29 mouse cellular contexts compared by ENCODE assay signal in genomic region chr1:18307545-18308473, GRCm38 (mm10). TPM values are rescaled to one million over a fixed set of nuclear protein-coding genes. Genes with fewer than 3 reads are reported as not detected.
DNase-seq lines count a peak whose midpoint lies in the region; ATAC-seq and TF ChIP-seq lines count a peak whose summit lies in the region.
"Had no signal": no experiment of that assay in that cellular context is flagged by ENCODE, and none has a peak within 500 bp of the region (broad histone marks: within the 10 kb centered on the region; RNA-seq: fewer than 3 reads in every experiment).

No protein-coding gene starts in this region.

- intact Hi-C loops in left cerebral cortex, adult 2 months (cut with DNase I), result no loop called here

- no peaks in the 10 kb centered on the region for H3K27me3 ChIP-seq in hindbrain, embryonic 12.5 days
- H3K27me3 ChIP-seq in hindbrain, embryonic 10.5 days (ENCODE audit: insufficient read depth, poor library complexity, severe bottlenecking), result no peaks in the 10 kb centered on the region
- no peaks in the 10 kb centered on the region for H3K27me3 ChIP-seq in hindbrain, embryonic 14.5 days (ENCODE audit: control insufficient read depth, insufficient read depth, low read length)
- no peaks in the 10 kb centered on the region for H3K27me3 ChIP-seq in midbrain, postnatal 0 days (ENCODE audit: insufficient read depth, low read length)
- no peaks in the 10 kb centered on the region for H3K27me3 ChIP-seq in intestine, postnatal 0 days (replicated peaks; ENCODE audit: control insufficient read depth, insufficient read depth, low read length)
- H3K27me3 ChIP-seq: heart, embryonic 13.5 days; liver, embryonic 15.5 days; lung, embryonic 15.5 days; megakaryocyte, embryonic 14.5 days; neural tube, embryonic 13.5 days had no signal

- no peak overlapping the region for H3K27ac ChIP-seq in hindbrain, embryonic 12.5 days
- no peak overlapping the region for H3K27ac ChIP-seq in hindbrain, embryonic 10.5 days
- H3K27ac ChIP-seq in hindbrain, embryonic 14.5 days, result no peak overlapping the region
- no peak overlapping the region for H3K27ac ChIP-seq in midbrain, postnatal 0 days (ENCODE audit: low read depth, low read length)
- H3K27ac ChIP-seq in intestine, postnatal 0 days (ENCODE audit: low read depth, low read length), result no peak overlapping the region
- no peak overlapping the region for H3K27ac ChIP-seq in left cerebral cortex, adult 2 months
- H3K27ac ChIP-seq: heart, adult 2 months; heart, embryonic 13.5 days; limb, embryonic 10.5 days; liver, embryonic 15.5 days; lung, embryonic 15.5 days; neural tube, embryonic 13.5 days had no signal

- no peak overlapping the region for H3K9ac ChIP-seq in hindbrain, embryonic 12.5 days
- no peak overlapping the region for H3K9ac ChIP-seq in hindbrain, embryonic 14.5 days
- no peak overlapping the region for H3K9ac ChIP-seq in midbrain, postnatal 0 days (replicated peaks; ENCODE audit: low read length, poor library complexity, severe bottlenecking)
- H3K9ac ChIP-seq in intestine, postnatal 0 days (ENCODE audit: low read depth, low read length), result no peak overlapping the region
- H3K9ac ChIP-seq: heart, embryonic 13.5 days; liver, embryonic 15.5 days; lung, embryonic 15.5 days; neural tube, embryonic 13.5 days had no signal

- DNase-seq in hindbrain, embryonic 10.5 days (ENCODE audit: low spot score), result no peak
- DNase-seq in brain, embryonic 18.5 days (ENCODE audit: low read depth, low spot score), result peak; percentile 68
- DNase-seq in hindbrain, embryonic 14.5 days (ENCODE audit: low spot score), result no peak
- DNase-seq in midbrain, postnatal 0 days (ENCODE audit: low spot score), result peak; percentile 5
- no peak for DNase-seq in left cerebral cortex, adult 2 months (ENCODE audit: extremely low spot score in 1 of 2, low spot score in 2 of 2)
- DNase-seq: adrenal gland, adult 8-10 months; cerebellum, adult 8-10 months; cerebellum, postnatal 36 days; gastrocnemius, postnatal 25 days; heart, adult 2 months; heart, postnatal 14 days; kidney, adult 18-20 months; kidney, postnatal 4 days; liver; lung, postnatal 36 days; thymus, adult 18-20 months had no signal

- no peaks in the 10 kb centered on the region for H3K9me3 ChIP-seq in hindbrain, embryonic 12.5 days (replicated peaks)
- no peaks in the 10 kb centered on the region for H3K9me3 ChIP-seq in hindbrain, embryonic 10.5 days
- H3K9me3 ChIP-seq in hindbrain, embryonic 14.5 days (ENCODE audit: control insufficient read depth, low read length), result no peaks in the 10 kb centered on the region
- no peaks in the 10 kb centered on the region for H3K9me3 ChIP-seq in midbrain, postnatal 0 days (ENCODE audit: low read length)
- H3K9me3 ChIP-seq in intestine, postnatal 0 days (ENCODE audit: control insufficient read depth), result no peaks in the 10 kb centered on the region
- H3K9me3 ChIP-seq: heart, embryonic 13.5 days; limb, embryonic 10.5 days; liver, embryonic 15.5 days; lung, embryonic 15.5 days; megakaryocyte, embryonic 14.5 days; neural tube, embryonic 13.5 days had no signal

- H3K36me3 ChIP-seq in hindbrain, embryonic 12.5 days, result no peaks in the 10 kb centered on the region
- no peaks in the 10 kb centered on the region for H3K36me3 ChIP-seq in hindbrain, embryonic 10.5 days
- H3K36me3 ChIP-seq in hindbrain, embryonic 14.5 days (replicated peaks; ENCODE audit: control insufficient read depth, insufficient read depth), result no peaks in the 10 kb centered on the region
- H3K36me3 ChIP-seq in midbrain, postnatal 0 days (ENCODE audit: insufficient read depth, low read length), result no peaks in the 10 kb centered on the region
- no peaks in the 10 kb centered on the region for H3K36me3 ChIP-seq in intestine, postnatal 0 days (ENCODE audit: control insufficient read depth, insufficient read depth)
- H3K36me3 ChIP-seq: heart, embryonic 13.5 days; limb, embryonic 10.5 days; liver, embryonic 15.5 days; lung, embryonic 15.5 days; neural tube, embryonic 13.5 days had no signal

- ATAC-seq in hindbrain, embryonic 12.5 days (ENCODE audit: low FRiP score), result peak; percentile 86
- peak; percentile 73 for ATAC-seq in hindbrain, embryonic 14.5 days (ENCODE audit: low FRiP score)
- ATAC-seq in midbrain, postnatal 0 days (ENCODE audit: low FRiP score), result peak; percentile 81
- ATAC-seq in intestine, postnatal 0 days, result no peak

- no peaks in the 10 kb centered on the region for H3K4me1 ChIP-seq in hindbrain, embryonic 12.5 days
- no peaks in the 10 kb centered on the region for H3K4me1 ChIP-seq in hindbrain, embryonic 10.5 days (replicated peaks)
- H3K4me1 ChIP-seq in hindbrain, embryonic 14.5 days (replicated peaks; ENCODE audit: control insufficient read depth, insufficient read depth, low read length), result no peaks in the 10 kb centered on the region
- no peaks in the 10 kb centered on the region for H3K4me1 ChIP-seq in midbrain, postnatal 0 days (ENCODE audit: insufficient read depth, low read length)
- H3K4me1 ChIP-seq in intestine, postnatal 0 days (replicated peaks; ENCODE audit: control insufficient read depth, insufficient read depth, low read length), result no peaks in the 10 kb centered on the region
- H3K4me1 ChIP-seq: heart, embryonic 13.5 days; limb, embryonic 10.5 days; liver, embryonic 15.5 days; lung, embryonic 15.5 days; megakaryocyte, embryonic 14.5 days; neural tube, embryonic 13.5 days had no signal

- no peak overlapping the region for H3K4me3 ChIP-seq in hindbrain, embryonic 12.5 days
- H3K4me3 ChIP-seq in hindbrain, embryonic 10.5 days, result no peak overlapping the region
- no peak overlapping the region for H3K4me3 ChIP-seq in hindbrain, embryonic 14.5 days (replicated peaks; ENCODE audit: low read length)
- no peak overlapping the region for H3K4me3 ChIP-seq in midbrain, postnatal 0 days (ENCODE audit: low read depth, low read length)
- no peak overlapping the region for H3K4me3 ChIP-seq in intestine, postnatal 0 days (ENCODE audit: low read depth, low read length)
- H3K4me3 ChIP-seq in left cerebral cortex, adult 2 months, result no peak overlapping the region
- H3K4me3 ChIP-seq: heart, adult 2 months; heart, embryonic 13.5 days; limb, embryonic 10.5 days; liver, embryonic 15.5 days; lung, embryonic 15.5 days; megakaryocyte, embryonic 14.5 days; neural tube, embryonic 13.5 days had no signal

- 76% methylated on average over 12 of the region's 12 CpGs for WGBS in hindbrain, embryonic 12.5 days
- WGBS in hindbrain, embryonic 10.5 days, result 83% methylated on average over 12 of the region's 12 CpGs
- WGBS in hindbrain, embryonic 14.5 days, result 65% methylated on average over 12 of the region's 12 CpGs
- 66% methylated on average over 12 of the region's 12 CpGs for WGBS in midbrain, postnatal 0 days
- 84% methylated on average over 12 of the region's 12 CpGs for WGBS in intestine, postnatal 0 days

- H3K4me2 ChIP-seq in hindbrain, embryonic 12.5 days (replicated peaks), result no peak overlapping the region
- H3K4me2 ChIP-seq in hindbrain, embryonic 14.5 days (replicated peaks), result no peak overlapping the region
- no peak overlapping the region for H3K4me2 ChIP-seq in midbrain, postnatal 0 days (ENCODE audit: low read depth, low read length, poor library complexity, severe bottlenecking)
- H3K4me2 ChIP-seq in intestine, postnatal 0 days (replicated peaks; ENCODE audit: low read depth), result no peak overlapping the region
- H3K4me2 ChIP-seq: heart, embryonic 13.5 days; liver, embryonic 15.5 days; lung, embryonic 15.5 days; neural tube, embryonic 13.5 days had no signal

- TF ChIP-seq CTCF in midbrain, postnatal 0 days (IDR thresholded peaks at IDR 0.05), result no peak
- no peak for TF ChIP-seq CTCF in intestine, postnatal 0 days (IDR thresholded peaks at IDR 0.05; ENCODE audit: low read depth)
- no peak for TF ChIP-seq CTCF in left cerebral cortex, adult 2 months (IDR thresholded peaks at IDR 0.05)

RNA-seq across cellular contexts. Expression of gene Defb41, which starts 42.9 kb away (rescaled TPM):
- not detected in 2 replicates for polyA plus RNA-seq in hindbrain, embryonic 12.5 days (2016; fragmentation: Nextera tagmentation; extraction: Ambion mirVana)
- polyA plus RNA-seq in hindbrain, embryonic 10.5 days (2016; fragmentation: Nextera tagmentation; extraction: Ambion mirVana), result not detected in 2 replicates
- not detected in 2 replicates for polyA plus RNA-seq in hindbrain, embryonic 14.5 days (2014; fragmentation: Nextera tagmentation; extraction: Ambion mirVana)
- not detected in 2 replicates for total RNA-seq in midbrain, postnatal 0 days (2014; rRNA removed)
- polyA plus RNA-seq in midbrain, postnatal 0 days (2015; fragmentation: Nextera tagmentation; extraction: Ambion mirVana), result not detected in 2 replicates
- not detected in 2 replicates for polyA plus RNA-seq in intestine, postnatal 0 days (2015; fragmentation: Nextera tagmentation; extraction: Ambion mirVana)
- total RNA-seq in left cerebral cortex, adult 2 months (2021), result not detected
- total RNA-seq: adrenal gland, adult 8-10 months; gastrocnemius, postnatal 25 days; heart, adult 2 months; heart, postnatal 14 days; MEL had no signal
- polyA plus RNA-seq: embryonic facial prominence, embryonic 14.5 days; heart, adult 2 months; heart, embryonic 13.5 days; kidney, embryonic 16.5 days; limb, embryonic 10.5 days; liver, embryonic 15.5 days; lung, embryonic 15.5 days; neural tube, embryonic 13.5 days; small intestine, adult 2 months; stomach, embryonic 16.5 days had no signal

Comparison
In these comparisons a context has a peak if more than half of its experiments do, and no peak if none do; other contexts are left out.
1. DNase-seq: peak in brain, embryonic 18.5 days (single experiment) and midbrain, postnatal 0 days (single experiment); none in hindbrain, embryonic 10.5 days (single experiment), hindbrain, embryonic 14.5 days (single experiment) and left cerebral cortex, adult 2 months (0 of 2).